Mouse (Mus musculus) brain, embryonic 14.5 days (tissue): ENCODE data around the gene Miox.

ENCODE experiments used
- CTCF ChIP-seq: fragments of 200-500 bp; IDR thresholded peaks from 2 replicates; pipeline ENCODE4 v1.5.1; 2012; ENCODE audit warnings: inconsistent platforms, mild to moderate bottlenecking, moderate library complexity, borderline replicate concordance; ENCODE audit not compliant: insufficient read depth, insufficient read length; ENCODE audit errors: extremely low read depth
- POLR2A ChIP-seq: fragments of 200-500 bp; IDR thresholded peaks from 2 replicates; pipeline ENCODE4 v1.6.1; 2012; ENCODE audit warnings: mild to moderate bottlenecking, inconsistent platforms, borderline replicate concordance; ENCODE audit not compliant: poor library complexity, insufficient read depth, insufficient read length, severe bottlenecking; ENCODE audit errors: extremely low read depth

GRCm38 (mm10) chr15:89292795-89293194 is 41.4 kb upstream of the Miox start:
- TF ChIP-seq CTCF (no peak), POLR2A (no peak)
